7 mouse cellular contexts compared by ENCODE assay signal in genomic region chr10:111422649-111423048, GRCm38 (mm10). TPM values are rescaled to one million over a fixed set of nuclear protein-coding genes. Genes with fewer than 3 reads are reported as not detected.
DNase-seq lines count a peak whose midpoint lies in the region; ATAC-seq lines count a peak whose summit lies in the region.

No protein-coding gene starts in this region.

- H3K27me3 ChIP-seq in heart, embryonic 13.5 days (replicated peaks): no peaks in the 10 kb centered on the region
- no peaks in the 10 kb centered on the region for H3K27me3 ChIP-seq in liver, embryonic 15.5 days

- peak overlapping the region; percentile 41 for H3K4me3 ChIP-seq in heart, embryonic 13.5 days
- H3K4me3 ChIP-seq in liver, embryonic 15.5 days (replicated peaks): peak overlapping the region; percentile 17

- 28% methylated on average over 11 of the region's 11 CpGs for WGBS in heart, embryonic 13.5 days
- WGBS in liver, embryonic 15.5 days (ENCODE audit: insufficient replicate concordance): 7% methylated on average over 11 of the region's 11 CpGs

- H3K9ac ChIP-seq in heart, embryonic 13.5 days: no peak overlapping the region
- no peak overlapping the region for H3K9ac ChIP-seq in liver, embryonic 15.5 days

- no peak overlapping the region; the same call in 1 of the 2 replicates for H3K27ac ChIP-seq in heart, embryonic 13.5 days (replicated peaks)
- H3K27ac ChIP-seq in liver, embryonic 15.5 days (replicated peaks): no peak overlapping the region

- peaks cover 35% of the 10 kb centered on the region for H3K4me1 ChIP-seq in heart, embryonic 13.5 days
- peaks cover 9% of the 10 kb centered on the region for H3K4me1 ChIP-seq in liver, embryonic 15.5 days (replicated peaks)

- H3K36me3 ChIP-seq in heart, embryonic 13.5 days: no peaks in the 10 kb centered on the region
- no peaks in the 10 kb centered on the region for H3K36me3 ChIP-seq in liver, embryonic 15.5 days (replicated peaks)

- H3K9me3 ChIP-seq in heart, embryonic 13.5 days: no peaks in the 10 kb centered on the region
- H3K9me3 ChIP-seq in liver, embryonic 15.5 days (replicated peaks): no peaks in the 10 kb centered on the region

- H3K4me2 ChIP-seq in heart, embryonic 13.5 days: peak overlapping the region; percentile 70
- peak overlapping the region; percentile 42 for H3K4me2 ChIP-seq in liver, embryonic 15.5 days

- peak; percentile 52 for DNase-seq in adrenal gland, adult 2 months
- DNase-seq in embryo, embryonic 11 days: peak; percentile 36
- DNase-seq in kidney, adult 9 months: peak; percentile 25
- DNase-seq in neural tube, embryonic 10.5 days (ENCODE audit: extremely low spot score, low spot score): peak; percentile 28
- DNase-seq in cerebellum, postnatal 10 days: no peak

- no peak for ATAC-seq in heart, embryonic 13.5 days (ENCODE audit: extremely low read depth, insufficient number of reproducible peaks, low FRiP score, low TSS enrichment)
- ATAC-seq in liver, embryonic 15.5 days (ENCODE audit: insufficient read depth): no peak

RNA-seq across cellular contexts. Expression of gene Nap1l1, which starts 50.4 kb away (rescaled TPM):
- total RNA-seq in adrenal gland, adult 2 months (2021): 100 to 1,000 TPM; 125 to 139 TPM
- 1.8 and 2.1 TPM in 2 replicates for polyA plus RNA-seq in adrenal gland, adult 2 months (2012; rRNA removed)
- 135 and 143 TPM in 2 replicates for polyA plus RNA-seq in heart, embryonic 13.5 days (2015; fragmentation: Nextera tagmentation; extraction: Ambion mirVana)
- polyA plus RNA-seq in liver, embryonic 15.5 days (2015; fragmentation: Nextera tagmentation; extraction: Ambion mirVana): 69.6 and 83.5 TPM in 2 replicates

Comparison
In these comparisons a context has a peak if more than half of its experiments do, and no peak if none do; other contexts are left out.
1. DNase-seq: peak in adrenal gland, adult 2 months (single experiment), embryo, embryonic 11 days (single experiment), kidney, adult 9 months (single experiment) and neural tube, embryonic 10.5 days (single experiment); none in cerebellum, postnatal 10 days (0 of 2).
2. RNA of gene Nap1l1, which starts 50.4 kb away (polyA plus RNA-seq): 135 to 143 TPM in heart, embryonic 13.5 days and 69.6 to 83.5 TPM in liver, embryonic 15.5 days; 1.8 to 2.1 TPM in adrenal gland, adult 2 months; every median in the first group is over 10 times any median in the second.